22 mouse cellular contexts compared by ENCODE assay signal in genomic region chr7:29400451-29400850, GRCm38 (mm10).
"Had no signal": no experiment of that assay in that cellular context is flagged by ENCODE, and none has a peak within 500 bp of the region (broad histone marks: within the 10 kb centered on the region; RNA-seq: fewer than 3 reads in every experiment).

No protein-coding gene starts in this region.

- DNase-seq: gastrocnemius, adult 2 months; gastrocnemius, postnatal 10 days; gastrocnemius, postnatal 25 days; heart, adult 2 months; heart, postnatal 14 days; heart, postnatal 36 days; kidney, adult 18-20 months; kidney, adult 8-10 months; kidney, postnatal 10 days; kidney, postnatal 25 days; kidney, postnatal 4 days; liver; liver, embryonic 13.5 days had no signal

- H3K9me3 ChIP-seq: heart, embryonic 15.5 days; hindbrain, embryonic 12.5 days; intestine, embryonic 15.5 days; limb, embryonic 10.5 days; limb, embryonic 12.5 days; liver, embryonic 13.5 days had no signal

- H3K4me3 ChIP-seq: gastrocnemius, adult 2 months; heart, adult 2 months; heart, embryonic 13.5 days; heart, embryonic 15.5 days; hindbrain, embryonic 10.5 days; hindbrain, embryonic 12.5 days; intestine, embryonic 15.5 days; layer of hippocampus, adult 2 months; limb, embryonic 10.5 days; limb, embryonic 12.5 days; liver, embryonic 13.5 days; liver, embryonic 15.5 days had no signal

- H3K4me1 ChIP-seq: hindbrain, embryonic 10.5 days; hindbrain, embryonic 12.5 days; intestine, embryonic 15.5 days; limb, embryonic 10.5 days; limb, embryonic 12.5 days; liver, embryonic 13.5 days; liver, embryonic 15.5 days had no signal

- H3K27me3 ChIP-seq: hindbrain, embryonic 12.5 days; intestine, embryonic 15.5 days; limb, embryonic 12.5 days; liver, embryonic 13.5 days; liver, embryonic 15.5 days had no signal
